Mouse (Mus musculus) spleen, adult 2 months (tissue): Measurements from ENCODE around the gene Map4k1.

Experiments
- CTCF ChIP-seq: fragments of 200-500 bp; IDR thresholded peaks from 2 replicates; pipeline ENCODE4 v1.5.1; 2011; ENCODE audit warnings: mild to moderate bottlenecking, inconsistent platforms; ENCODE audit not compliant: insufficient read depth, insufficient read length, insufficient replicate concordance; ENCODE audit errors: extremely low read depth
- POLR2A ChIP-seq: fragments of 200-500 bp; IDR thresholded peaks from 2 replicates; pipeline ENCODE4 v1.6.1; 2011; ENCODE audit warnings: low read depth, low read length, inconsistent platforms

DNA sequence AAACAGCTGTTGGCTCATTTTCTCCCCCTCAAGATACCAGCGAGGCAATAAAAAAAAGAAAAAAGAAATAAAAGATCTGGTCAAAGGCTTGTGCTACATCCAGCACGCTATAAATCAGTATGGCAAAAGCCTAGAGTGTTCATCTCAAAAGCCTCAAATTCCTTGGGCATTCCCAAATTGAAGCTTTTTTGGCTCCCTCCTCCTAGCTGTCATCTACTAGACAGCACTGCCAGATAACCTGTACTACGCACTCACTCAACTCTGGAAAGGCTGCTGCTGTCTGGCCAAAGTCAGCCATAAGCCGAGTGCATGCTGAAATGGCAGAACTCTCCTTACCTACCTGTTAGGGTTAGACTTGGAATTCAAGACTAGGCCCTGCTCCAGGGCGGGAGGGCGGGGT lies 24.6 kb upstream of the Map4k1 start:
- TF ChIP-seq CTCF: no peak
- TF ChIP-seq POLR2A: no peak
